Mouse (Mus musculus) midbrain, embryonic 16.5 days (tissue): ENCODE results near the gene Efcab7. TPM values are rescaled to one million over a fixed set of nuclear protein-coding genes. Genes with fewer than 3 reads are reported as not detected.

ENCODE experiments used
- ATAC-seq: fragments of 200-750 bp; cut with Nextera tagmentation; 2 replicates; pipeline ENCODE4 v1.8.0; 2017; ENCODE audit warnings: moderate TSS enrichment
- H3K27ac ChIP-seq: fragments of 300-500 bp; sonication (generic); 2 replicates; pipeline ENCODE4 v1.5.1; 2014; ENCODE audit warnings: mild to moderate bottlenecking, low read length, mixed read lengths
- H3K27me3 ChIP-seq: fragments of 300-500 bp; sonication (generic); 2 replicates; pipeline ENCODE4 v1.6.1; 2014; ENCODE audit warnings: low read depth, low read length, mixed read lengths; ENCODE audit not compliant: control insufficient read depth, insufficient read depth
- H3K36me3 ChIP-seq: fragments of 300-500 bp; sonication (generic); 2 replicates; pipeline ENCODE4 v1.6.1; 2014; ENCODE audit warnings: mild to moderate bottlenecking, low read length, moderate library complexity, mixed read lengths; ENCODE audit not compliant: control insufficient read depth, insufficient read depth
- H3K4me1 ChIP-seq: fragments of 300-500 bp; sonication (generic); 2 replicates; pipeline ENCODE4 v1.6.1; 2014; ENCODE audit warnings: mild to moderate bottlenecking, low read length, mixed read lengths; ENCODE audit not compliant: control insufficient read depth, insufficient read depth
- H3K4me2 ChIP-seq: fragments of 300-500 bp; sonication (generic); 2 replicates; pipeline ENCODE4 v1.6.1; 2014; ENCODE audit warnings: mild to moderate bottlenecking, low read length, mixed read lengths
- H3K4me3 ChIP-seq: fragments of 300-500 bp; sonication (generic); 2 replicates; pipeline ENCODE4 v1.5.1; 2014; ENCODE audit warnings: low read depth, mild to moderate bottlenecking, low read length, moderate library complexity, mixed read lengths
- H3K9ac ChIP-seq: fragments of 300-500 bp; sonication (generic); 2 replicates; pipeline ENCODE4 v1.6.1; 2014; ENCODE audit warnings: low read depth, low read length, mixed read lengths
- H3K9me3 ChIP-seq: fragments of 300-500 bp; sonication (generic); replicated peaks from 2 replicates; pipeline ENCODE4 v1.6.1; 2014; ENCODE audit warnings: mild to moderate bottlenecking, low read length, mixed read lengths; ENCODE audit not compliant: control insufficient read depth, poor library complexity, severe bottlenecking
- WGBS: fragments of 180-500 bp; shearing (Covaris S2); extraction: QIAGEN DNeasy Blood & Tissue Kit; methylation state at CpG from one replicate; pipeline ENCODE4 v1.1.7; 2014; 5-methylcytosine and 5-hydroxymethylcytosine counted together
- polyA plus RNA-seq: library from polyadenylated mRNA; unstranded; fragments of >200 nt; fragmentation: Nextera tagmentation; extraction: Ambion mirVana; gene quantifications from 2 replicates; pipeline ENCODE4 v1.2.1, GENCODE M21; 2015

Efcab7 gene
- polyA plus RNA-seq, 1 experiment from 2014 or later: 11.7 TPM

- no peaks in the 10 kb centered on the region for H3K9me3 ChIP-seq
- no peak overlapping the region for H3K27ac ChIP-seq
- no peak overlapping the region for H3K9ac ChIP-seq
- ATAC-seq: no peak
- no peak overlapping the region for H3K4me3 ChIP-seq
- no peaks in the 10 kb centered on the region for H3K36me3 ChIP-seq
- WGBS: 94% methylated on average over 4 of the region's 4 CpGs
- H3K4me2 ChIP-seq: no peak overlapping the region
- H3K4me1 ChIP-seq: peaks cover 7% of the 10 kb centered on the region; the same call in 1 of the 2 replicates
- H3K27me3 ChIP-seq: no peaks in the 10 kb centered on the region
Measured at GRCm38 (mm10) chr4:99926380-99926779, 97.4 kb downstream of the Efcab7 start.

GRCm38 (mm10) chr4:99928521-99928920 is 99.5 kb downstream of the Efcab7 start:
- Histone ChIP-seq H3K4me2 (peak overlapping the region; percentile 91), H3K27ac (no peak overlapping the region), H3K4me1 (peaks cover 10% of the 10 kb centered on the region; the same call in 1 of the 2 replicates), H3K36me3 (no peaks in the 10 kb centered on the region), H3K4me3 (no peak overlapping the region), H3K9me3 (no peaks in the 10 kb centered on the region), H3K9ac (no peak overlapping the region), H3K27me3 (no peaks in the 10 kb centered on the region)
- WGBS: 81% methylated on average over 6 of the region's 6 CpGs
- no peak for ATAC-seq

GRCm38 (mm10) chr4:99929149-99929612 is 100.2 kb downstream of the Efcab7 start, which contains the start of gene Pgm1:
Gene Pgm1, plus strand, starts transcription at chr4:99929414.
- H3K4me3 ChIP-seq: peak within 1 kb of the TSS; percentile 73
- H3K4me1 ChIP-seq: peaks cover 10% of the 10 kb centered on the region; the same call in 1 of the 2 replicates
- peak within 1 kb of the TSS; percentile 93 for H3K27ac ChIP-seq
- H3K27me3 ChIP-seq: no peaks in the 10 kb centered on the region
- no peaks in the 10 kb centered on the region for H3K9me3 ChIP-seq
- no peaks in the 10 kb centered on the region for H3K36me3 ChIP-seq
- peak; percentile 92 for ATAC-seq
- H3K4me2 ChIP-seq: peak within 1 kb of the TSS; percentile 91
- peak within 1 kb of the TSS; percentile 90 for H3K9ac ChIP-seq
- 4% methylated on average over 23 of the region's 23 CpGs for WGBS

GRCm38 (mm10) chr4:99929613-99930517 is 100.9 kb downstream of the Efcab7 start, which contains the start of gene Itgb3bp:
Gene Itgb3bp, minus strand, starts transcription at chr4:99929813.
- Histone ChIP-seq H3K4me1 (peaks cover 10% of the 10 kb centered on the region; the same call in 1 of the 2 replicates), H3K9ac (peak within 1 kb of the TSS; percentile 90), H3K4me3 (peak within 1 kb of the TSS; percentile 73), H3K27ac (peak within 1 kb of the TSS; percentile 93), H3K36me3 (no peaks in the 10 kb centered on the region), H3K27me3 (no peaks in the 10 kb centered on the region), H3K9me3 (no peaks in the 10 kb centered on the region), H3K4me2 (peak within 1 kb of the TSS; percentile 91)
- WGBS: under 1% methylated on average over 57 of the region's 57 CpGs
- ATAC-seq: peak; percentile 96

GRCm38 (mm10) chr4:99930518-99931239 is 101.7 kb downstream of the Efcab7 start:
- ATAC-seq: no peak
- Histone ChIP-seq H3K27ac (no peak overlapping the region), H3K4me1 (peaks cover 10% of the 10 kb centered on the region; the same call in 1 of the 2 replicates), H3K9me3 (no peaks in the 10 kb centered on the region), H3K4me3 (peak overlapping the region; percentile 73), H3K9ac (0 out of 2 replicates have a peak overlapping the region, but pooled peaks have one; percentile 5), H3K27me3 (no peaks in the 10 kb centered on the region), H3K4me2 (peak overlapping the region; percentile 91), H3K36me3 (no peaks in the 10 kb centered on the region)
- 49% methylated on average over 10 of the region's 10 CpGs for WGBS

GRCm38 (mm10) chr4:99931240-99931580 is 102.2 kb downstream of the Efcab7 start:
- no peaks in the 10 kb centered on the region for H3K9me3 ChIP-seq
- H3K27ac ChIP-seq: no peak overlapping the region
- no peaks in the 10 kb centered on the region for H3K27me3 ChIP-seq
- no peak overlapping the region for H3K9ac ChIP-seq
- peaks cover 10% of the 10 kb centered on the region; the same call in 1 of the 2 replicates for H3K4me1 ChIP-seq
- no peak overlapping the region for H3K4me3 ChIP-seq
- WGBS: 67% methylated on average over 11 of the region's 11 CpGs
- H3K4me2 ChIP-seq: peak overlapping the region; percentile 91
- no peaks in the 10 kb centered on the region for H3K36me3 ChIP-seq
- ATAC-seq: no peak

- Histone ChIP-seq H3K9me3 (no peaks in the 10 kb centered on the region), H3K36me3 (no peaks in the 10 kb centered on the region), H3K9ac (no peak overlapping the region), H3K4me1 (peaks cover 10% of the 10 kb centered on the region; the same call in 1 of the 2 replicates), H3K27ac (no peak overlapping the region), H3K4me2 (no peak overlapping the region), H3K27me3 (no peaks in the 10 kb centered on the region), H3K4me3 (no peak overlapping the region)
- ATAC-seq: no peak
- WGBS: 86% methylated on average over 4 of the region's 4 CpGs
Measured at GRCm38 (mm10) chr4:99931807-99932206, 102.8 kb downstream of the Efcab7 start.

- 93% methylated on average over 7 of the region's 7 CpGs for WGBS
- Histone ChIP-seq H3K27me3 (no peaks in the 10 kb centered on the region), H3K27ac (no peak overlapping the region), H3K9ac (no peak overlapping the region), H3K4me3 (no peak overlapping the region), H3K36me3 (no peaks in the 10 kb centered on the region; the same call in 1 of the 2 replicates), H3K4me2 (no peak overlapping the region), H3K9me3 (no peaks in the 10 kb centered on the region), H3K4me1 (peaks cover 10% of the 10 kb centered on the region; the same call in 1 of the 2 replicates)
- ATAC-seq: no peak
Measured at GRCm38 (mm10) chr4:99934859-99935258, 105.9 kb downstream of the Efcab7 start.
